Mouse (Mus musculus) R1 (cell line): Measurements from ENCODE around the gene Sac3d1.

Experiments
- DNase-seq: peaks from one replicate; pipeline ENCODE4 v3.0.0-alpha.2; 2018; ENCODE audit warnings: low read depth, low spot score

Sac3d1 gene

GRCm38 (mm10) chr19:6121761-6122160 lies 3.3 kb upstream of the Sac3d1 start:
- peak; percentile 58 for DNase-seq

GRCm38 (mm10) chr19:6118677-6119185 lies 281 bp upstream of the Sac3d1 start:
- no peak for DNase-seq

- peak; percentile 20 for DNase-seq
These were observed 984 bp downstream of the Sac3d1 start for GRCm38 (mm10) chr19:6117346-6117985.

- DNase-seq: no peak
These were observed 2.2 kb downstream of the Sac3d1 start for GRCm38 (mm10) chr19:6116113-6116850.

- no peak for DNase-seq
These were observed 5.3 kb downstream of the Sac3d1 start for GRCm38 (mm10) chr19:6113116-6113515.

- DNase-seq: no peak
These were observed 12.9 kb downstream of the Sac3d1 start, which contains the start of gene Naaladl1 for GRCm38 (mm10) chr19:6105586-6105985. Gene Naaladl1 (plus strand): TSS chr19:6105782.

- DNase-seq: no peak
These were observed 14.0 kb downstream of the Sac3d1 start for GRCm38 (mm10) chr19:6104476-6104875.

- no peak for DNase-seq
These were observed 16.1 kb downstream of the Sac3d1 start for GRCm38 (mm10) chr19:6102169-6102853.

GRCm38 (mm10) chr19:6101186-6101585 lies 17.3 kb downstream of the Sac3d1 start:
- DNase-seq: no peak

- DNase-seq: no peak
These were observed 20.6 kb downstream of the Sac3d1 start for GRCm38 (mm10) chr19:6097847-6098246.

- DNase-seq: no peak
These were observed 24.3 kb downstream of the Sac3d1 start, which contains the start of gene AC131692.1 for GRCm38 (mm10) chr19:6094119-6094518. Gene AC131692.1 (plus strand): TSS chr19:6094419.

- peak; percentile 53 for DNase-seq
These were observed 29.6 kb downstream of the Sac3d1 start for GRCm38 (mm10) chr19:6088841-6089240.

- peak; percentile 99 for DNase-seq
These were observed 33.0 kb downstream of the Sac3d1 start for GRCm38 (mm10) chr19:6085417-6085879.

GRCm38 (mm10) chr19:6084478-6085248 lies 33.8 kb downstream of the Sac3d1 start, which contains the start of the genes Zfpl1 and Cdca5:
Gene Zfpl1 (minus strand): TSS chr19:6084956.
Gene Cdca5 (plus strand): TSS chr19:6084983.
- DNase-seq: peak; percentile 99

GRCm38 (mm10) chr19:6082156-6082555 lies 36.3 kb downstream of the Sac3d1 start, which contains the start of gene Gm28374:
Gene Gm28374 (minus strand): TSS chr19:6082256.
- DNase-seq: no peak

- no peak for DNase-seq
These were observed 38.4 kb downstream of the Sac3d1 start, which contains the start of gene Tmem262 for GRCm38 (mm10) chr19:6079983-6080480. Gene Tmem262 (plus strand): TSS chr19:6080033.

GRCm38 (mm10) chr19:6076564-6077393 lies 41.7 kb downstream of the Sac3d1 start, which contains the start of gene Vps51:
Gene Vps51 (minus strand): TSS chr19:6077231.
- peak; percentile 97 for DNase-seq

- no peak for DNase-seq
These were observed 44.6 kb downstream of the Sac3d1 start for GRCm38 (mm10) chr19:6073889-6074288.

- peak; percentile 49 for DNase-seq
These were observed 47.2 kb downstream of the Sac3d1 start for GRCm38 (mm10) chr19:6071261-6071660.
